13 mouse cellular contexts compared by ENCODE assay signal in the genomic region with DNA sequence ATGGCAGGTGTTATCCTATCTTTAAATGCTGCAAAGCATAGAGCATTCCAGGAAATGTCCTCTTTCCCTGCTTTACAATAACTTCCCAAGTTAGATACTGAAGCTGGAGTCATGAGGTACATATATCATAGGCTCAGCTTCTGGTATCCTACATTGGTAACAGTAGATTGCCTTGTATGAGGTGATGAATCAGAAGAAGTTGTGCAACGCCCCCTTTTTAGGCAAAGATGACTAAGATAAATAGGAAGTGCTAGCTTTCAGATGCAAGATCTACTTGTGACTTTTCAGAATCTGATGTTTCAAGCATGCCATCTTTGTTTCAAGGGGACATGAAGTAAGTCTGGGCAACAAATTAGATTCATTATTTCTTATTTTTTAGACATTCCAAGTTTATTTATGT.
"Had no signal": no experiment of that assay in that cellular context is flagged by ENCODE, and none has a peak within 500 bp of the region (broad histone marks: within the 10 kb centered on the region; RNA-seq: fewer than 3 reads in every experiment).

No protein-coding gene starts in this region.

- H3K27me3 ChIP-seq: limb, embryonic 13.5 days; liver, embryonic 13.5 days had no signal

- H3K4me2 ChIP-seq: limb, embryonic 13.5 days; liver, embryonic 13.5 days; lung, embryonic 14.5 days; midbrain, embryonic 11.5 days had no signal

- H3K4me1 ChIP-seq: liver, embryonic 13.5 days had no signal

- H3K9me3 ChIP-seq: limb, embryonic 13.5 days; liver, embryonic 13.5 days had no signal

- H3K27ac ChIP-seq: limb, embryonic 13.5 days; liver, embryonic 13.5 days had no signal

- H3K9ac ChIP-seq: limb, embryonic 13.5 days; liver, embryonic 13.5 days; lung, embryonic 14.5 days had no signal

- H3K4me3 ChIP-seq: limb, embryonic 13.5 days; liver, embryonic 13.5 days had no signal

- H3K36me3 ChIP-seq: liver, embryonic 13.5 days had no signal

- DNase-seq: kidney, adult 2 months; kidney, postnatal 10 days; kidney, postnatal 36 days; left cerebral cortex, postnatal 4 days; liver, embryonic 13.5 days; lung, embryonic 14.5 days; lung, postnatal 10 days; lung, postnatal 36 days; midbrain, embryonic 14.5 days; thymus, adult 18-20 months; thymus, postnatal 36 days had no signal
